22 mouse cellular contexts compared by ENCODE assay signal in the genomic region with DNA sequence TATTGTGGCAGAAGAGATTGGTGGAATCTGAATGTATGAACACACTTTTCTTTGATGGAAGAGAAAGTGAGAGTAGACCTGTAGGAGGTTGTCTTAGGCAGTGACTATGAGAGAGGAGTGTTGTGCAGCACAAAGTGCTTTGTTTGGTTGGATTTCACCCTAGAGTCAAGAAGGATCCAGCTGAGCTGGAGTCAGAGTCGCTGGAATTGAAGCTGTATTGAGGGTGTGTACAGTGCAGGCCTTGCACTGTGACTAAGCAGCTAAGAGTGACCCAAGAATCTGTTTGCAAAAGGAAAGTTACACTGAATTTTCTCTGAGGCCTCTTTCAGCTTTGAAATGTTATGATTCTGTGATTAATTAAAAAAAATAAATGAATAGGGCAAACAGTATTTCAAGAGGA. TPM values are rescaled to one million over a fixed set of nuclear protein-coding genes. Genes with fewer than 3 reads are reported as not detected.
"Had no signal": no experiment of that assay in that cellular context is flagged by ENCODE, and none has a peak within 500 bp of the region (broad histone marks: within the 10 kb centered on the region; RNA-seq: fewer than 3 reads in every experiment).

No protein-coding gene starts in this region.

- H3K9ac ChIP-seq: limb, embryonic 12.5 days; limb, embryonic 15.5 days; liver, embryonic 14.5 days; liver, postnatal 0 days; midbrain, embryonic 13.5 days; neural tube, embryonic 13.5 days had no signal

- H3K4me2 ChIP-seq: limb, embryonic 12.5 days; limb, embryonic 15.5 days; liver, embryonic 11.5 days; midbrain, embryonic 13.5 days; neural tube, embryonic 13.5 days had no signal

- H3K36me3 ChIP-seq: limb, embryonic 12.5 days; limb, embryonic 15.5 days; midbrain, embryonic 10.5 days; midbrain, embryonic 13.5 days; neural tube, embryonic 13.5 days had no signal

- H3K27ac ChIP-seq: limb, embryonic 12.5 days; limb, embryonic 15.5 days; liver, embryonic 14.5 days; macrophage; midbrain, embryonic 10.5 days; midbrain, embryonic 13.5 days; neural tube, embryonic 13.5 days had no signal

- DNase-seq: kidney, adult 2 months; kidney, postnatal 25 days; layer of hippocampus, postnatal 36 days; left cerebral cortex, postnatal 4 days; liver, postnatal 0 days; lung, postnatal 10 days; retina, postnatal 1 day; right cerebral cortex, postnatal 25 days; spleen, adult 18-20 months; thymus, postnatal 36 days had no signal

- H3K4me1 ChIP-seq: limb, embryonic 12.5 days; limb, embryonic 15.5 days; midbrain, embryonic 13.5 days; neural tube, embryonic 13.5 days had no signal

- H3K4me3 ChIP-seq: limb, embryonic 12.5 days; limb, embryonic 15.5 days; midbrain, embryonic 10.5 days; midbrain, embryonic 13.5 days; myocyte; neural tube, embryonic 13.5 days had no signal

- H3K9me3 ChIP-seq: limb, embryonic 12.5 days; limb, embryonic 15.5 days; midbrain, embryonic 10.5 days; midbrain, embryonic 13.5 days; neural tube, embryonic 13.5 days had no signal

- H3K27me3 ChIP-seq: limb, embryonic 12.5 days; limb, embryonic 15.5 days; midbrain, embryonic 13.5 days; neural tube, embryonic 13.5 days had no signal

- ATAC-seq: intestine, postnatal 0 days; liver, postnatal 0 days; midbrain, embryonic 13.5 days; midbrain, embryonic 16.5 days had no signal

RNA-seq across cellular contexts. Expression of gene Icos, which starts 52.2 kb away (rescaled TPM):
- total RNA-seq: layer of hippocampus, postnatal 36 days; left cerebral cortex, adult 8-10 months had no signal
- polyA plus RNA-seq: myocyte; neural tube, embryonic 13.5 days had no signal
